Mouse (Mus musculus): ENCODE measurements at regions not wholly inside any gene's neighbourhood (a gene's known extent, or its start where the extent isn't known, plus 50 kb on each side); places are given as distances from the start of the nearest gene placed in this dataset. TPM values are rescaled to one million over a fixed set of nuclear protein-coding genes. Genes with fewer than 3 reads are reported as not detected.

GRCm38 (mm10) chr3:3000199-3000598 lies 2750.4 kb upstream of the Gm8797 start:
- Histone ChIP-seq H3K9ac (no peak overlapping the region), H3K27me3 (replicated peaks) (no peaks in the 10 kb centered on the region), H3K4me1 (no peaks in the 10 kb centered on the region), H3K9me3 (peaks cover 11% of the 10 kb centered on the region; the same call in 1 of the 2 replicates), H3K4me3 (replicated peaks) (no peak overlapping the region), H3K4me2 (no peak overlapping the region), H3K36me3 (no peaks in the 10 kb centered on the region), H3K27ac (no peak overlapping the region)
- ATAC-seq (ENCODE audit: insufficient read depth, low FRiP score, low read depth) = no peak

- Histone ChIP-seq H3K27me3 (replicated peaks) (no peaks in the 10 kb centered on the region), H3K9ac (no peak overlapping the region), H3K4me3 (replicated peaks) (no peak overlapping the region), H3K4me2 (no peak overlapping the region), H3K4me1 (no peaks in the 10 kb centered on the region), H3K27ac (no peak overlapping the region), H3K9me3 (peaks cover 11% of the 10 kb centered on the region; the same call in 1 of the 2 replicates), H3K36me3 (no peaks in the 10 kb centered on the region)
- 66% methylated on average over 4 of the region's 4 CpGs for WGBS
- 0 out of 2 replicates have a peak, but pooled peaks have one; percentile 7 for ATAC-seq (ENCODE audit: insufficient read depth, low FRiP score, low read depth)
These were observed 2749.4 kb upstream of the Gm8797 start for GRCm38 (mm10) chr3:3001224-3001623.

GRCm38 (mm10) chr3:3001639-3002038 lies 2749.0 kb upstream of the Gm8797 start:
- Histone ChIP-seq H3K4me2 (no peak overlapping the region), H3K4me1 (no peaks in the 10 kb centered on the region), H3K27me3 (replicated peaks) (no peaks in the 10 kb centered on the region), H3K4me3 (replicated peaks) (no peak overlapping the region), H3K9me3 (peaks cover 11% of the 10 kb centered on the region; the same call in 1 of the 2 replicates), H3K36me3 (no peaks in the 10 kb centered on the region), H3K9ac (no peak overlapping the region), H3K27ac (no peak overlapping the region)
- 0 out of 2 replicates have a peak, but pooled peaks have one; percentile 52 for ATAC-seq (ENCODE audit: insufficient read depth, low FRiP score, low read depth)

- H3K27me3 ChIP-seq (replicated peaks) = no peaks in the 10 kb centered on the region
- no peak overlapping the region for H3K27ac ChIP-seq
- 84% methylated on average over 1 of the region's 1 CpGs for WGBS
- no peak overlapping the region for H3K4me3 ChIP-seq (replicated peaks)
- no peak overlapping the region for H3K9ac ChIP-seq
- H3K36me3 ChIP-seq = no peaks in the 10 kb centered on the region
- peaks cover 11% of the 10 kb centered on the region; the same call in 1 of the 2 replicates for H3K9me3 ChIP-seq
- no peaks in the 10 kb centered on the region for H3K4me1 ChIP-seq
- no peak overlapping the region for H3K4me2 ChIP-seq
- ATAC-seq (ENCODE audit: insufficient read depth, low FRiP score, low read depth) = no peak
These were observed 2747.2 kb upstream of the Gm8797 start for GRCm38 (mm10) chr3:3003425-3003824.

DNA sequence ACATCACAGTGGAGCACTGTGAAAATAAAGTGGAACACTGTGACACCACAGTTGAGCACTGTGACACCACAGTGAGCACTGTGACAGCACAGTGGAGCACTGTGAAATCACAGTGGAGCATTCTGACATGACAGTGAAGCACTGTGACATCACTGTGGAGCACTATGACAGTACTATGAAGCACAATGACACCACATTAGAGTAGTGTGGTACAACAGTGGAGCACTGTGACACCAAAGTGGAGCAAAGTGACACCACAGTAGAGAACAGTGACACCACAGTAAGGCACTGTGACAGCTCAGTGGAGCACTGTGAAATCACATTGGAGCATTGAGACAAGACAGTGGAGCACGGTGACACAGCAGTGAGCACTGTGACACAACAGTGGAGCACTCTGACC lies 2739.5 kb upstream of the Gm8797 start:
- no peak overlapping the region for H3K27ac ChIP-seq
- no peaks in the 10 kb centered on the region for H3K36me3 ChIP-seq
- WGBS = 57% methylated on average over 1 of the region's 1 CpGs
- no peak for ATAC-seq (ENCODE audit: insufficient read depth, low FRiP score, low read depth)
- H3K27me3 ChIP-seq (replicated peaks) = no peaks in the 10 kb centered on the region
- H3K4me3 ChIP-seq (replicated peaks) = no peak overlapping the region
- H3K9me3 ChIP-seq = no peaks in the 10 kb centered on the region
- H3K9ac ChIP-seq = no peak overlapping the region
- no peaks in the 10 kb centered on the region for H3K4me1 ChIP-seq
- no peak overlapping the region for H3K4me2 ChIP-seq

DNA sequence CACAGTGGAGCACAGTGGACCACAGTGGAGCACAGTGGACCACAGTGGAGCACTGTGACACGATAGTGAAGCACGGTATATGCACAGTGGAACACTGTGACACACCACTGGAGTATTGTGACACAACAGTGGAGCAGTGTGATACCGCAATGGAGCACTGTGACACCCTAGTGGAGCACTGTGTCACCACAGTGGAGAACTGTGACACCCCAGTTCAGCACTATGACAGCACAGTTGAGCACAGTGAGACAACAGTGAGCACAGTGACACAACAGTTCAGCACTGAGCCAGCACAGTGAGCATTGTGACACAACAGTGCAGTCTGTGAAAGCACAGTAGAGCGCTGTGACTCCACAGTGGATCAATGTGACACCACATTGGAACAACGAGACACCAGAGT lies 2737.7 kb upstream of the Gm8797 start:
- Histone ChIP-seq H3K36me3 (no peaks in the 10 kb centered on the region), H3K9me3 (no peaks in the 10 kb centered on the region), H3K27me3 (replicated peaks) (no peaks in the 10 kb centered on the region), H3K4me2 (no peak overlapping the region), H3K4me1 (no peaks in the 10 kb centered on the region), H3K4me3 (replicated peaks) (no peak overlapping the region), H3K27ac (no peak overlapping the region), H3K9ac (no peak overlapping the region)
- WGBS = 75% methylated on average over 5 of the region's 5 CpGs
- no peak for ATAC-seq (ENCODE audit: insufficient read depth, low FRiP score, low read depth)

DNA sequence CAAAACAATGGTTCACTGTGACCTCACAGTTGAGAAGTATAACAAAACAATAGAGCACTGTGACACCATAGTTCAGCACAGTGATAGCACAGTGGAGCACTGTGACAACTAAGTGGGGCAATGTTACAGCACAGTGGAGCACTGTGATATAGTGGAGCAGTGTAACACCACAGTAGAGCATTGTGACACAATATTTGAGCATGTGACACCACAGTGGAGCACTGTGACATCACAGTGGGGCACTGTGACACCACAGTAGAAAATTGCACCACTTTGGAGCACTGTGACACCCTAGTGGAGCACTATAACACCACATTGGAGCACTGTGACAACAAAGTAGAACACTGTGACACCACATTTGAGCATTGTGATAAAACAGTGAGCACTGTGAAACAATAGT lies 2735.6 kb upstream of the Gm8797 start:
- Histone ChIP-seq H3K27me3 (replicated peaks) (no peaks in the 10 kb centered on the region), H3K9ac (no peak overlapping the region), H3K27ac (no peak overlapping the region), H3K4me3 (replicated peaks) (no peak overlapping the region), H3K9me3 (no peaks in the 10 kb centered on the region), H3K4me2 (no peak overlapping the region), H3K36me3 (no peaks in the 10 kb centered on the region), H3K4me1 (no peaks in the 10 kb centered on the region)
- ATAC-seq (ENCODE audit: insufficient read depth, low FRiP score, low read depth) = no peak

- H3K9ac ChIP-seq = no peak overlapping the region
- no peak overlapping the region for H3K27ac ChIP-seq
- WGBS = 88% methylated on average over 1 of the region's 1 CpGs
- H3K36me3 ChIP-seq = no peaks in the 10 kb centered on the region
- no peak overlapping the region for H3K4me3 ChIP-seq (replicated peaks)
- H3K9me3 ChIP-seq = no peaks in the 10 kb centered on the region
- H3K4me2 ChIP-seq = no peak overlapping the region
- no peaks in the 10 kb centered on the region for H3K27me3 ChIP-seq (replicated peaks)
- no peaks in the 10 kb centered on the region for H3K4me1 ChIP-seq
- ATAC-seq (ENCODE audit: insufficient read depth, low FRiP score, low read depth) = no peak
These were observed 2734.0 kb upstream of the Gm8797 start for GRCm38 (mm10) chr3:3016572-3016971.

GRCm38 (mm10) chr3:3032793-3033192 lies 2717.8 kb upstream of the Gm8797 start:
- Histone ChIP-seq H3K4me3 (replicated peaks) (no peak overlapping the region), H3K9ac (no peak overlapping the region), H3K9me3 (0 out of 2 replicates have a peak, but pooled peaks cover 7% of the 10 kb centered on the region), H3K4me2 (no peak overlapping the region), H3K27ac (no peak overlapping the region), H3K27me3 (replicated peaks) (no peaks in the 10 kb centered on the region), H3K4me1 (no peaks in the 10 kb centered on the region), H3K36me3 (no peaks in the 10 kb centered on the region)
- no peak for ATAC-seq (ENCODE audit: insufficient read depth, low FRiP score, low read depth)
- 88% methylated on average over 2 of the region's 2 CpGs for WGBS

Small RNAs in the stretch of these regions (microRNA-seq; reads per million reads assigned to microRNA genes)
- gene Gm27460 = not detected
- not detected for gene Gm28002

All from stomach, embryonic 15.5 days (tissue).